Mouse (Mus musculus) liver, embryonic 12.5 days (tissue): ENCODE data around the gene Cwc15. TPM values are rescaled to one million over a fixed set of nuclear protein-coding genes. Genes with fewer than 3 reads are reported as not detected.
"Not testable (repeated sequence)": the region's sequence is repeated elsewhere in the genome, so short reads cannot be mapped to it uniquely, and the experiment has no call there.

Source experiments
- ATAC-seq: fragments of 200-750 bp; cut with Nextera tagmentation; 2 replicates; pipeline ENCODE4 v1.8.0; 2017; ENCODE audit warnings: moderate number of reproducible peaks, mild to moderate bottlenecking, moderate library complexity
- H3K27ac ChIP-seq: fragments of 300-500 bp; sonication (generic); 2 replicates; pipeline ENCODE4 v1.5.1; 2016; ENCODE audit warnings: mild to moderate bottlenecking
- H3K27me3 ChIP-seq: fragments of 300-500 bp; sonication (generic); replicated peaks from 2 replicates; pipeline ENCODE4 v1.6.1; 2016; ENCODE audit warnings: mild to moderate bottlenecking, moderate library complexity
- H3K36me3 ChIP-seq: fragments of 300-500 bp; sonication (generic); 2 replicates; pipeline ENCODE4 v1.6.1; 2016; ENCODE audit warnings: mild to moderate bottlenecking, moderate library complexity
- H3K4me1 ChIP-seq: fragments of 300-500 bp; sonication (generic); 2 replicates; pipeline ENCODE4 v1.6.1; 2016
- H3K4me2 ChIP-seq: fragments of 300-500 bp; sonication (generic); 2 replicates; pipeline ENCODE4 v1.6.1; 2016; ENCODE audit warnings: mild to moderate bottlenecking, moderate library complexity
- H3K4me3 ChIP-seq: fragments of 300-500 bp; sonication (generic); 2 replicates; pipeline ENCODE4 v1.5.1; 2016; ENCODE audit warnings: mild to moderate bottlenecking, moderate library complexity
- H3K9ac ChIP-seq: fragments of 300-500 bp; sonication (generic); 2 replicates; pipeline ENCODE4 v1.6.1; 2016; ENCODE audit warnings: mild to moderate bottlenecking, moderate library complexity
- H3K9me3 ChIP-seq: fragments of 300-500 bp; sonication (generic); replicated peaks from 2 replicates; pipeline ENCODE4 v1.6.1; 2016; ENCODE audit warnings: mild to moderate bottlenecking, moderate library complexity
- WGBS: fragments of 180-500 bp; shearing (Covaris S2); methylation state at CpG from one replicate; pipeline ENCODE4 v1.1.7; 2016; ENCODE audit not compliant: insufficient replicate concordance; 5-methylcytosine and 5-hydroxymethylcytosine counted together
- polyA plus RNA-seq: library from polyadenylated mRNA; unstranded; fragments of >200 nt; fragmentation: Nextera tagmentation; extraction: Ambion mirVana; gene quantifications from 2 replicates; pipeline ENCODE4 v1.2.1, GENCODE M21; 2016

Cwc15 gene
- 93.8 and 94.8 TPM in 2 replicates for polyA plus RNA-seq

GRCm38 (mm10) chr9:14500023-14500915 lies at the start of gene Cwc15, which contains the start of gene Kdm4d:
TSS of gene Cwc15 (plus strand) at chr9:14500617.
TSS of gene Kdm4d (minus strand) at chr9:14500482.
- H3K4me3 ChIP-seq, result peak within 1 kb of the TSS; percentile 95
- peak within 1 kb of the TSS; percentile 68 for H3K27ac ChIP-seq
- no peaks in the 10 kb centered on the region for H3K9me3 ChIP-seq
- ATAC-seq, result peak; percentile 98
- peaks cover 16% of the 10 kb centered on the region for H3K4me1 ChIP-seq
- H3K27me3 ChIP-seq, result no peaks in the 10 kb centered on the region
- 1% methylated on average over 59 of the region's 59 CpGs for WGBS
- peak within 1 kb of the TSS; percentile 80 for H3K4me2 ChIP-seq
- peaks cover 31% of the 10 kb centered on the region for H3K36me3 ChIP-seq
- H3K9ac ChIP-seq, result peak within 1 kb of the TSS; percentile 85

- H3K9ac ChIP-seq, H3K36me3 ChIP-seq, H3K9me3 ChIP-seq, H3K27me3 ChIP-seq, H3K4me3 ChIP-seq, H3K4me2 ChIP-seq, ATAC-seq, H3K4me1 ChIP-seq, H3K27ac ChIP-seq: not testable (repeated sequence)
- 43% methylated on average over 8 of the region's 8 CpGs for WGBS
These were observed 49.3 kb upstream of the Cwc15 start for GRCm38 (mm10) chr9:14451120-14451519.

- Histone ChIP-seq H3K27ac (no peak overlapping the region), H3K9ac (no peak overlapping the region), H3K27me3 (no peaks in the 10 kb centered on the region), H3K36me3 (no peaks in the 10 kb centered on the region), H3K4me1 (no peaks in the 10 kb centered on the region), H3K4me2 (no peak overlapping the region), H3K4me3 (no peak overlapping the region), H3K9me3 (no peaks in the 10 kb centered on the region)
- ATAC-seq, result no peak
- WGBS, result 58% methylated on average over 3 of the region's 3 CpGs
These were observed 44.1 kb upstream of the Cwc15 start for GRCm38 (mm10) chr9:14456320-14456719.

- not testable (repeated sequence) for H3K9me3 ChIP-seq, H3K36me3 ChIP-seq, H3K27ac ChIP-seq, H3K9ac ChIP-seq, H3K4me3 ChIP-seq, H3K27me3 ChIP-seq, H3K4me1 ChIP-seq, ATAC-seq, H3K4me2 ChIP-seq
- 90% methylated on average over 1 of the region's 1 CpGs for WGBS
These were observed 37.9 kb upstream of the Cwc15 start for GRCm38 (mm10) chr9:14462536-14462935.

GRCm38 (mm10) chr9:14463668-14464067 lies 36.7 kb upstream of the Cwc15 start:
- not testable (repeated sequence) for H3K36me3 ChIP-seq, H3K27me3 ChIP-seq, H3K4me2 ChIP-seq, H3K9ac ChIP-seq, ATAC-seq, H3K4me1 ChIP-seq, H3K4me3 ChIP-seq, H3K27ac ChIP-seq, H3K9me3 ChIP-seq
- WGBS, result 63% methylated on average over 12 of the region's 12 CpGs

GRCm38 (mm10) chr9:14498896-14499705 lies 1.3 kb upstream of the Cwc15 start:
- no peak overlapping the region for H3K27ac ChIP-seq
- peak overlapping the region; percentile 69 for H3K4me2 ChIP-seq
- H3K36me3 ChIP-seq, result peaks cover 21% of the 10 kb centered on the region
- no peak for ATAC-seq
- 0 out of 2 replicates have a peak overlapping the region, but pooled peaks have one; percentile 76 for H3K9ac ChIP-seq
- 59% methylated on average over 4 of the region's 4 CpGs for WGBS
- H3K9me3 ChIP-seq, result no peaks in the 10 kb centered on the region
- no peaks in the 10 kb centered on the region for H3K27me3 ChIP-seq
- H3K4me3 ChIP-seq, result peak overlapping the region; percentile 95
- peaks cover 16% of the 10 kb centered on the region for H3K4me1 ChIP-seq

GRCm38 (mm10) chr9:14500916-14501424 lies 553 bp downstream of the Cwc15 start:
- ATAC-seq, result no peak
- no peaks in the 10 kb centered on the region for H3K27me3 ChIP-seq
- peak overlapping the region; percentile 68 for H3K27ac ChIP-seq

GRCm38 (mm10) chr9:14512633-14513445 lies 12.4 kb downstream of the Cwc15 start:
- H3K9me3 ChIP-seq, result no peaks in the 10 kb centered on the region
- ATAC-seq, result no peak
- no peak overlapping the region for H3K4me2 ChIP-seq
- no peaks in the 10 kb centered on the region for H3K27me3 ChIP-seq
- H3K9ac ChIP-seq, result no peak overlapping the region
- WGBS, result 74% methylated on average over 9 of the region's 9 CpGs
- no peak overlapping the region for H3K27ac ChIP-seq
- peaks cover 44% of the 10 kb centered on the region for H3K36me3 ChIP-seq
- no peaks in the 10 kb centered on the region for H3K4me1 ChIP-seq
- no peak overlapping the region for H3K4me3 ChIP-seq

More at GRCm38 (mm10) chr9:14500916-14501424, 553 bp downstream of the Cwc15 start:
- peak overlapping the region; percentile 80 for H3K4me2 ChIP-seq
- WGBS, result 1% methylated on average over 10 of the region's 10 CpGs
- peak overlapping the region; percentile 85 for H3K9ac ChIP-seq
- no peaks in the 10 kb centered on the region for H3K9me3 ChIP-seq
- H3K4me3 ChIP-seq, result peak overlapping the region; percentile 95
- peaks cover 16% of the 10 kb centered on the region for H3K4me1 ChIP-seq
- peaks cover 38% of the 10 kb centered on the region for H3K36me3 ChIP-seq

GRCm38 (mm10) chr9:14517296-14517695 lies 16.9 kb downstream of the Cwc15 start:
- WGBS, result 38% methylated on average over 1 of the region's 1 CpGs
- no peak overlapping the region for H3K4me2 ChIP-seq
- H3K4me1 ChIP-seq, result no peaks in the 10 kb centered on the region
- no peak overlapping the region for H3K9ac ChIP-seq
- H3K4me3 ChIP-seq, result no peak overlapping the region
- no peaks in the 10 kb centered on the region for H3K27me3 ChIP-seq
- no peak for ATAC-seq
- H3K9me3 ChIP-seq, result no peaks in the 10 kb centered on the region
- peaks cover 3% of the 10 kb centered on the region; the same call in 1 of the 2 replicates for H3K36me3 ChIP-seq
- H3K27ac ChIP-seq, result no peak overlapping the region

GRCm38 (mm10) chr9:14518105-14518504 lies 17.7 kb downstream of the Cwc15 start:
- no peak for ATAC-seq
- H3K36me3 ChIP-seq, result no peaks in the 10 kb centered on the region
- H3K4me2 ChIP-seq, result no peak overlapping the region
- H3K27ac ChIP-seq, result no peak overlapping the region
- 61% methylated on average over 3 of the region's 3 CpGs for WGBS
- H3K9me3 ChIP-seq, result no peaks in the 10 kb centered on the region
- no peak overlapping the region for H3K9ac ChIP-seq
- no peaks in the 10 kb centered on the region for H3K27me3 ChIP-seq
- no peak overlapping the region for H3K4me3 ChIP-seq
- no peaks in the 10 kb centered on the region for H3K4me1 ChIP-seq

GRCm38 (mm10) chr9:14520971-14521670 lies 20.7 kb downstream of the Cwc15 start:
- 47% methylated on average over 3 of the region's 3 CpGs for WGBS
- Histone ChIP-seq H3K4me2 (no peak overlapping the region), H3K4me3 (no peak overlapping the region), H3K27me3 (no peaks in the 10 kb centered on the region), H3K36me3 (no peaks in the 10 kb centered on the region), H3K4me1 (no peaks in the 10 kb centered on the region), H3K27ac (no peak overlapping the region), H3K9me3 (no peaks in the 10 kb centered on the region), H3K9ac (no peak overlapping the region)
- no peak for ATAC-seq
